Mouse (Mus musculus) frontal cortex, postnatal 14 days (tissue): ENCODE results near the gene Alkbh4.
"Not testable (repeated sequence)": the region's sequence is repeated elsewhere in the genome, so short reads cannot be mapped to it uniquely, and the experiment has no call there.

Experiments used
- DNase-seq, 2 experiments: peaks; one replicate each; pipeline ENCODE4 v3.0.0; 2022; ENCODE audit warnings: low spot score in 2 of 2

Alkbh4 gene

GRCm38 (mm10) chr5:136135571-136136291, at the start of gene Alkbh4, which contains the start of gene Lrwd1:
Gene Alkbh4 (plus strand): TSS chr5:136136146.
Gene Lrwd1 (minus strand): TSS chr5:136136074.
- DNase-seq: peak; percentile 90 to 92

DNA sequence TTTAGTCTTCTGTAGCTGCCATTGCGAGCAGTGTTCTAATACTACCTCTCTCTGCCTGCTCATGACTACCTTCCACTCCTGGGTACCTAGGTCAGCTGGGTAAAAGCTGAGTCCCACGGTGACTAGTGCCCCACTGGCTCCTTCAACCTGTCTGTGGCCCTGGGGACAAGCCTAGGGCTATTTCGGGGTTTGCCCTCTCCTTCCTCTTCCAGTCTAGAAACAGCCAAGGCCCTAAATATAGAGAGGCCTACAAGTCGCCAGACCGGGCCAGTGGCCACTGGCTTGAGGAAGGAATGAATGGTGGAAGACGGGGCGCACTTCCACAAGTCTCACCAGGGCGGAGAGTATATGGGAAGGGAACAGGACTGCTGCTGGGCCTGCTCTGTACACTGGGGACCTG, 49.7 kb upstream of the Alkbh4 start:
- no peak for DNase-seq

GRCm38 (mm10) chr5:136088821-136089575, 46.9 kb upstream of the Alkbh4 start:
- DNase-seq: no peak

DNA sequence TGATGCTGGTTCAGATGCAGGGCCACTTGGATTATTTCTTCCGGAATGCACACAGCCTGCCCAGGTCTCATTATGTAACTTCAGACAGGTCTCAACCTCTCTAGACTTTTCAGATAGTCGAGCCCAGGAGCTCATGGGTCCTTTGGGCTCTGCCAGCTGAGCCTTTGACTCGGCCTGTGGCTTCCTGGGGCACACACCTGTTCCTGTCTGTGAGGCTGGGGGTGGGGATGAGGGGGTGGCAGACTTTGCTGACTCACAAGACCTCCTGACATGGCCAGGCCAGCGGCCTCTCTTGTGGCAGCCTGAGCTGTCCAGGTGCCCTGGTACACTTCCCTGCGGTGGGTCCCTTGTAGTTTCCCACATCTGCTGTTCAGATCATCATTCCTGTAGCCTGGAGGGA, 44.0 kb upstream of the Alkbh4 start:
- DNase-seq: no peak

DNA sequence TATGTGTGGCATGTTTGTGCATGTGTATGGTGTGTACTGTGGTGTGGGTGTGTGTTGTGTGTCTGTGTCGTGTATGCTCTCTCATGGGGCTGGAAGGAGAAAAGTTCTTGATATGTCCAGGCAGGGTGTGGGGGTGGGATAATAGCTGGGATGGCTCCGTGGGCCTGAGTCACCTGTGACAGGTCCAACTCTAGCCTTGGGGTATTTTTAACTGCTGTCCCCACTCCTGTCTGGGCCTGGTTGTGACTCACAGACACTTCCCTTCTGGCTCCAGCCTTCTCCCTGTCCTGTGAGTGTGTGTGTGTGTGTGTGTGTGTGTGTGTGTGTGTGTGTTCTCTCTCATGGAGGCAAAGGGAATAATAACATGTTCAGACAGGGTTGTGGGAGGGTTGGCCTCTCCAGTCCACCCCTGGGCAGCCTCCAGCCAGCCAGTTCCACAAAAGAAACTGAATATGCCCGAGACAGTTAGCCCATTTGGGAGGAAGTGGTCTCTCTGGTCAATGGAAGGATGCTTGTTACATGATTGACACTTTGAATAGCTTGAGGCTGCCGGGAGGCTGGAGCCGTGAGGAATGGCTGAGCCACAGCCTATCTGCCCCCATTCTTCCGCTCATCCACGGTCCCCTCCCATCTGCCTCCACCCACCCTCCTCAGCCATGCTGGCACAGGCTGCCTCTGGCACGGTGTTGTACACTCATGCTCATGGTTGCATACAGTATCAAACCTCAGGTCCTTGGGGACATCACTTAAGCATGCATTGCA, 41.5 kb upstream of the Alkbh4 start:
- no peak for DNase-seq

DNA sequence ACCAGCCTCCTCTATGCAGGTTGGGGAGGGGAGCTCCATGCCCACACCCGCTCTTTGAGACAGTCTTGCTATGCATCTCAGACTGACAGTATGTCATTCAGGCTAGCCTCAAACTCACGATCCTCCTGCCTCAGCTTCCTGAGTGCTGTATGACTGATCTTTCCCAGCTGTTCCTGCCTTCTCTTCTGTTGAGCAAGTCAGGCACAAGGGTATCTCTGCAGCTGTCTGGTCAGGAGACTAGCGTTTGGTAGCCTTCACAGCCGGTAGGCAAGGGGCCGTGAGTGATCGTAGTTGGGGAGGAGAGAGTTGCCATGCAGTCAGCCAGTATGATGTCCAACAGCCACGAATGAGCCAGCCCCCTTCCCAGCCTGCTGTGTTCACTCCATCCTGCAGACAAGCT, 40.9 kb upstream of the Alkbh4 start:
- no peak for DNase-seq

GRCm38 (mm10) chr5:136098536-136098935, 37.4 kb upstream of the Alkbh4 start:
- DNase-seq: no peak

DNA sequence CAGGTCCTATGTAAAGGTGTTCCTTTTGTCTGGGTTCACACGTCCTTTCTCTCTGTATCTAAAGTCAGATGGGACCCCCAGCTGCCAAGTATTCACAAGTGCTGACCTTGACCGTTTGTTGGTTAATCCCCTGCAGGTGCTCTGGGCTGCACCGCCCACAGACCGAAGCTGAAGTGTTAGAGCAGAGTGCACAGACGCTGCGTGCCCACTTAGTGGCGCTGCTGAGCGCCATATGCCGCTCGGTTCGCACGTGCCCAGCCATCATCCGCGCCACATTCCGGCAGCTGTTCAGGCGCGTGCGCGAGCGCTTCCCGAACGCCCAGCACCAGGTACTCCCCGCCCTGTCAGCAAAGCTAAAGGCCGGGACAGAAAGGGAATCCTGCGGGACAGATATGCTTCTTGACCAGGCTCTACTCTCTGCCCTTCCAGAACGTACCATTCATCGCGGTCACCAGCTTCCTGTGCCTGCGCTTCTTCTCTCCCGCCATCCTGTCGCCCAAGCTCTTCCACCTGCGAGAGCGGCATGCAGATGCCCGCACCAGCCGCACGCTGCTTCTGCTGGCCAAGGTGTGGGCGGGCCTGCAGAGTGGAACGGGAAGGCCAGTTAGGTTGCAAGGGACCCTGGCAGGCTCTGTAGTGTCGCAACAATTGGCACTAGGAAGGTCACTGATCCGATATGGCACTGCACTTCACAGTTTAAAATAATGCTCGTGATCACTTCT, 33.7 kb upstream of the Alkbh4 start:
- peak; percentile 40 to 50 for DNase-seq

GRCm38 (mm10) chr5:136104511-136104910, 31.4 kb upstream of the Alkbh4 start:
- no peak for DNase-seq

DNA sequence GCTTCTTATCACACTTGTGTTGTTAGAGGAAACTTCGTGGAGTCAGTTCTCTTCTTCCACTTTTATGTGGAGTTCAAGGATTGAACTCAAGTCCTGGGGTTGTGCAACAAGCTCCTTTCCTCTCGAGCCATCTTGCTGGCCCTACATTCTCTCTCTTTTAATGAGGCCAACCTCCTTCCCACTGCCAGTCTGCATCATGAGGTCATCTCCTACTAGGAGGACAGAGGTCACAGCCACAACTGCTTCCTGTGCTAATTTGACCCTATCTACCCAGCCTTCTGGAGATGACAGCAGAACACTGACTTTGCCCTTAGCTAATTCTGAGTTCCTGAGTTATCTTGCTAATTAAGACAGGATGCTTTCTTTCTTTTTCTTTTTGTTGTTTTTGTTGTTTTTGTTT, 27.5 kb upstream of the Alkbh4 start:
- DNase-seq: no peak

DNA sequence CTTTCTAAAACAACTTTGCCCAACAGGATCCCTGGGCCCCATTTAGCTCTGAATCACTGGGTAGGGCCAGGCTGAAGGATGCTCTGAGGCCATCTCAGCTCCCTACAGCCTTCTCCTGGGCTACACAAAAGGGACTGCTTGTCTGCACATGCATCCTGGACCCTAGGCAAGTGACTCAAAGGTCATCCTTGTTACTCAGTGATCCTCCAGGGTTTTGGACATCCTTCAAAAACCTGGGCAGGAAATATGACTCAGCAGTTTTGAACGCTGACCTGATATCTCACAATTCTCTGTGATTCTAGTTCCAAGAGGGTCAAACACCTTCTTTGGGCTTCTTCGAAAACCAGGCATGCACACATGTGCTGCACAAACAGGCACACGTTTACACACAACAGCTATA, 26.9 kb upstream of the Alkbh4 start:
- DNase-seq: no peak

- DNase-seq: not testable (repeated sequence)
Measured at GRCm38 (mm10) chr5:136113546-136113945, 22.4 kb upstream of the Alkbh4 start.

DNA sequence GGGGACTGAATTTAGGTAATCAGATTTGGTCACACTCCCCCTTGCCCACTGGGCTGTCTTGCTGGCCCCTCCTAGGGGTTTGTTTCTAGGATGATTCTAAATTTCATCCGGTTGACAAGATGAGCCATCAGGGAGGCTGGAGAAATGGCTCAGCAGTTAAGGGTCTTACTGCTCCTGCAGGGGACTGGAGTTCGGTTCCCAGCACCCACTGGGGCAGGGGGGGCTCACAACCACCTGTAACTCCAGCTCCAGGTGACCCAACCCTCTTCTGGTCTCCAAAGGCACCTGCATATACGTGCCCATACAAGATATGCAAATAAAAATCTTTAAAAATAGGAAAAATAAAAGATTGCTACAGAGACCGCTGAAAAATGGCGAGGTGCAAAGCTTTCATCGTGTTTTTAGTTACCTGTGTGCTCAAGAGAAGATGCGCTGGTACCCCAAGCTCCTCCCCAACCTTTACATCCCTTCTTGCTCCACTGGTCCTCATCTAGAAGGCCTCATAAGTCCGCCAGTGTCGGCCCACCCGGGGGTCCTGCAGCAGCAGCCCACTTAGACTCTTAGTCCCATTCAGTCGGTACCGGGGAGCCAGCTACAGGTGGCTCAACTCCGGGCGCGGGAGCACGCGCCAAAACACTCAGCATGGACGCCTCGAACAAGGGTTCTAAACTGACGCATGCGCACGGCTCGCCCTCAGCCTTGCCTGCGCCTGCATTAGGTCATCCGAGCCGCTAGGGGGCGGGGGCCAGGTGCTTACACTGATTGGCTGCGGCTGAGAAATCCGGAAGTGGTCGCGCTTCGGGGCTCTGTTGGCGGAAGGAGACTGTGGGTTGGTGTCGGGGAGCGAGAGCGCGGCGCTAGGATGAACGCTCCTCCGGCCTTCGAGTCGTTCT, 19.8 kb upstream of the Alkbh4 start, which contains the start of gene Polr2j:
TSS of gene Polr2j (plus strand) at position 741 of the 893 bp plus-strand sequence.
- DNase-seq: peak; percentile 92 to 96

DNA sequence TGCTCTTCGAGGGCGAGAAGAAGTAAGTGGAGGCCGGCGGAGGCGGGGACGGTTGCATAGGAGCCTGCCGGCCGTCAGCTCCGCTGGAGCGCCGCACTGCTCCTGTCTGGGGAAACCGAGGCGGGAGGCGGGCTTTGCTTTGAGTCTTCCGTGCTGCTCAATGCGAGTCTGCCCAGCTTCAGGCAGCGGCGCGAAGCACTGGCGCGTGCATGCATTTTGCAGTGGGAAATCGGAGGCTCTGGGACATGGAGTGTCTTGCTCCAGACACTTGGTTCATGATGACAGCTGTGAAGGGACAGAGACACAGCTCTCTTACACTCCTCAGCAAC, 19.2 kb upstream of the Alkbh4 start:
- no peak for DNase-seq

DNA sequence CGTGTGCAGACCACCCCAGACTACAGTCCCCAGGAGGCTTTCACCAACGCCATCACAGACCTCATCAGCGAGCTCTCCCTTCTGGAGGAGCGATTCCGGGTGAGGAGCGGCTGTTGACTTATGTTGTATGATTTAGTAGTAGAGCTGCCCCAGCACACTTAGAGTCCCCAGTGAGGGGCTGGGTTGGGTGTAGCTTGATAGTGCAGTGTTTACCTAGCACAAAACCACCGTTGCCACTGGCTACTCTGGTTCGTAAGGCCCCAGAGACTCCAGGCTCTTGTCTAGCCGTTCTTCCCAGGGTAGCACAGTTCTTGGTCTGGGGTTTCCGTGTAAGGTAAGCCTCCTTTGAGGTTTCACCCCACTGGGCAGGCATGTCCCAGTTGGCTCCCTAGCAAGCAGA, 13.8 kb upstream of the Alkbh4 start:
- no peak for DNase-seq

DNA sequence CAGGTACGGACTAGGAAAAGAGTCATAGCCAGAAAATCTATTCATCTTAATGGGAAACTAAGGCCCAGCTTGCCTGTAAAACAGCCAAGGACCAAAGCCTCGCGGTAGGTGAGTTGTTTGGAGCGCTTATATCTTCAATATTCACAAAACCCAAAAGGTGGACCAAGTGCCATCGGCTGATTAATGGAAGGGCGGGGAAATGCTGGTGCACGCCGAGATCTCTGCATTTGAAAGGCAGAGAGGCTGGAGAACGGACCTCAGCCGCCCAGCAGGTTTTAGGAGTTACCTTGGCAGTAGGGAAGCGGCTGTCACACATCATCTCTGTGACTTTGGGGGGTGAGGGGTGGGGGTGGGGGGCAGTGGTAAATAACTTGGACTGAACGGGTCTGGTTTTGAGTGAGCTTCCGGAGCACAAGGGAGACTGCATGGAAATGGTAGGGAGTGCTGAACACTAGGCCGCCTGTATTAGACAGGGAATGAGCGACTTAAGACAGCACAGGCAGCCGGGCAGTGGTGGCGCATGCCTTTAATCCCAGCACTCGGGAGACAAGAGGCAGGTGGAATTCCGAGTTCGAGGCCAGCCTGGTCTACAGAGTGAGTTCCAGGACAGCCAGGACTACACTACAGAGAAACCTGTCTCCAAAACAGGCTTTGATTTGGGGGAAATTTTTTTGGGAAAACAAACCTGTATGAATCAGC, 495 bp downstream of the Alkbh4 start:
- no peak for DNase-seq

GRCm38 (mm10) chr5:136137658-136138274, 1.8 kb downstream of the Alkbh4 start:
- DNase-seq: no peak

- no peak for DNase-seq
Measured at GRCm38 (mm10) chr5:136139393-136139792, 3.4 kb downstream of the Alkbh4 start.

- peak in 1 of 2 experiments; percentile 25 for DNase-seq
Measured at GRCm38 (mm10) chr5:136140057-136140482, 4.1 kb downstream of the Alkbh4 start.

- DNase-seq: no peak
Measured at GRCm38 (mm10) chr5:136142746-136143145, 6.8 kb downstream of the Alkbh4 start.
